Mouse (Mus musculus) heart, embryonic 13.5 days (tissue): ENCODE data around the gene Strap. TPM values are rescaled to one million over a fixed set of nuclear protein-coding genes. Genes with fewer than 3 reads are reported as not detected.

Source experiments
- ATAC-seq: fragments of 200-750 bp; cut with Nextera tagmentation; 2 replicates; pipeline ENCODE4 v1.8.0; 2017; ENCODE audit warnings: moderate TSS enrichment; ENCODE audit not compliant: insufficient number of reproducible peaks, low FRiP score, low TSS enrichment; ENCODE audit errors: extremely low read depth
- H3K27ac ChIP-seq: fragments of 300-500 bp; sonication (generic); replicated peaks from 2 replicates; pipeline ENCODE4 v1.5.1; 2015; ENCODE audit warnings: moderate library complexity, mild to moderate bottlenecking, inconsistent platforms
- H3K27me3 ChIP-seq: fragments of 300-500 bp; sonication (generic); replicated peaks from 2 replicates; pipeline ENCODE4 v1.6.1; 2015; ENCODE audit warnings: mild to moderate bottlenecking, inconsistent platforms
- H3K36me3 ChIP-seq: fragments of 300-500 bp; sonication (generic); 2 replicates; pipeline ENCODE4 v1.6.1; 2015; ENCODE audit warnings: mild to moderate bottlenecking, inconsistent platforms
- H3K4me1 ChIP-seq: fragments of 300-500 bp; sonication (generic); 2 replicates; pipeline ENCODE4 v1.6.1; 2015; ENCODE audit warnings: inconsistent platforms
- H3K4me2 ChIP-seq: fragments of 300-500 bp; sonication (generic); 2 replicates; pipeline ENCODE4 v1.6.1; 2015; ENCODE audit warnings: inconsistent platforms, mild to moderate bottlenecking, moderate library complexity
- H3K4me3 ChIP-seq: fragments of 300-500 bp; sonication (generic); 2 replicates; pipeline ENCODE4 v1.5.1; 2015; ENCODE audit warnings: moderate library complexity, mild to moderate bottlenecking, inconsistent platforms
- H3K9ac ChIP-seq: fragments of 300-500 bp; sonication (generic); 2 replicates; pipeline ENCODE4 v1.6.1; 2015; ENCODE audit warnings: inconsistent platforms, mild to moderate bottlenecking, moderate library complexity
- H3K9me3 ChIP-seq: fragments of 300-500 bp; sonication (generic); 2 replicates; pipeline ENCODE4 v1.6.1; 2016; ENCODE audit warnings: inconsistent platforms
- WGBS: fragments of 180-500 bp; shearing (Covaris S2); methylation state at CpG from one replicate; pipeline ENCODE4 v1.1.7; 2015; ENCODE audit warnings: mixed read lengths; 5-methylcytosine and 5-hydroxymethylcytosine counted together
- polyA plus RNA-seq: library from polyadenylated mRNA; unstranded; fragments of >200 nt; fragmentation: Nextera tagmentation; extraction: Ambion mirVana; gene quantifications from 2 replicates; pipeline ENCODE4 v1.2.1, GENCODE M21; 2015

The Strap gene
- polyA plus RNA-seq, 1 experiment from 2014 or later, result 114 TPM

- ATAC-seq, result no peak
Observed at GRCm38 (mm10) chr6:137757891-137758290, 23.0 kb downstream of the Strap start.

GRCm38 (mm10) chr6:137759681-137760080 is 24.8 kb downstream of the Strap start:
- no peaks in the 10 kb centered on the region for H3K27me3 ChIP-seq
- no peak overlapping the region for H3K4me3 ChIP-seq
- peaks cover 31% of the 10 kb centered on the region for H3K4me1 ChIP-seq
- ATAC-seq, result no peak; the same call in 1 of the 2 replicates
- H3K36me3 ChIP-seq, result no peaks in the 10 kb centered on the region
- no peaks in the 10 kb centered on the region for H3K9me3 ChIP-seq
- no peak overlapping the region for H3K9ac ChIP-seq
- peak overlapping the region; percentile 40; the same call in 1 of the 2 replicates for H3K27ac ChIP-seq
- WGBS, result 34% methylated on average over 8 of the region's 8 CpGs
- H3K4me2 ChIP-seq, result peak overlapping the region; percentile 20; the same call in 1 of the 2 replicates

More at GRCm38 (mm10) chr6:137757891-137758290, 23.0 kb downstream of the Strap start:
- H3K36me3 ChIP-seq, result 0 out of 2 replicates have a peak, but pooled peaks cover 2% of the 10 kb centered on the region
- WGBS, result 91% methylated on average over 1 of the region's 1 CpGs
- no peaks in the 10 kb centered on the region for H3K9me3 ChIP-seq
- H3K27ac ChIP-seq, result no peak overlapping the region
- no peak overlapping the region for H3K4me3 ChIP-seq
- no peaks in the 10 kb centered on the region for H3K27me3 ChIP-seq
- H3K9ac ChIP-seq, result no peak overlapping the region
- H3K4me2 ChIP-seq, result no peak overlapping the region
- H3K4me1 ChIP-seq, result peaks cover 29% of the 10 kb centered on the region

- Histone ChIP-seq H3K9ac (no peak overlapping the region), H3K36me3 (no peaks in the 10 kb centered on the region), H3K4me3 (no peak overlapping the region), H3K27me3 (no peaks in the 10 kb centered on the region), H3K9me3 (no peaks in the 10 kb centered on the region), H3K4me2 (no peak overlapping the region), H3K27ac (no peak overlapping the region), H3K4me1 (peaks cover 28% of the 10 kb centered on the region)
- WGBS, result 75% methylated on average over 15 of the region's 15 CpGs
- ATAC-seq, result no peak
Observed at GRCm38 (mm10) chr6:137760966-137761365, 26.1 kb downstream of the Strap start.

GRCm38 (mm10) chr6:137764572-137765210 is 29.8 kb downstream of the Strap start:
- H3K4me2 ChIP-seq, result no peak overlapping the region
- H3K4me3 ChIP-seq, result no peak overlapping the region
- H3K9ac ChIP-seq, result no peak overlapping the region
- peaks cover 16% of the 10 kb centered on the region for H3K4me1 ChIP-seq
- no peak overlapping the region for H3K27ac ChIP-seq
- H3K9me3 ChIP-seq, result no peaks in the 10 kb centered on the region
- H3K27me3 ChIP-seq, result no peaks in the 10 kb centered on the region
- WGBS, result 56% methylated on average over 3 of the region's 3 CpGs
- no peaks in the 10 kb centered on the region for H3K36me3 ChIP-seq
- no peak for ATAC-seq

GRCm38 (mm10) chr6:137766177-137766576 is 31.3 kb downstream of the Strap start:
- H3K9ac ChIP-seq, result no peak overlapping the region
- H3K9me3 ChIP-seq, result no peaks in the 10 kb centered on the region
- H3K4me3 ChIP-seq, result no peak overlapping the region
- H3K27me3 ChIP-seq, result no peaks in the 10 kb centered on the region
- no peak for ATAC-seq
- H3K36me3 ChIP-seq, result no peaks in the 10 kb centered on the region
- no peak overlapping the region for H3K4me2 ChIP-seq
- H3K27ac ChIP-seq, result no peak overlapping the region
- H3K4me1 ChIP-seq, result peaks cover 13% of the 10 kb centered on the region

GRCm38 (mm10) chr6:137771621-137772250 is 36.9 kb downstream of the Strap start:
- Histone ChIP-seq H3K4me2 (no peak overlapping the region), H3K9me3 (no peaks in the 10 kb centered on the region), H3K27ac (no peak overlapping the region), H3K9ac (no peak overlapping the region), H3K27me3 (no peaks in the 10 kb centered on the region), H3K4me1 (no peaks in the 10 kb centered on the region), H3K4me3 (no peak overlapping the region), H3K36me3 (no peaks in the 10 kb centered on the region)
- WGBS, result 69% methylated on average over 3 of the region's 3 CpGs
- ATAC-seq, result no peak

GRCm38 (mm10) chr6:137772918-137773636 is 38.2 kb downstream of the Strap start:
- no peak for ATAC-seq
- Histone ChIP-seq H3K4me2 (no peak overlapping the region), H3K9ac (no peak overlapping the region), H3K27ac (no peak overlapping the region), H3K27me3 (no peaks in the 10 kb centered on the region), H3K9me3 (no peaks in the 10 kb centered on the region), H3K36me3 (no peaks in the 10 kb centered on the region), H3K4me1 (peaks cover 12% of the 10 kb centered on the region), H3K4me3 (no peak overlapping the region)
- 84% methylated on average over 8 of the region's 8 CpGs for WGBS

- Histone ChIP-seq H3K9ac (no peak overlapping the region), H3K9me3 (no peaks in the 10 kb centered on the region), H3K36me3 (no peaks in the 10 kb centered on the region), H3K27me3 (no peaks in the 10 kb centered on the region), H3K4me2 (no peak overlapping the region), H3K4me1 (peaks cover 18% of the 10 kb centered on the region), H3K27ac (no peak overlapping the region), H3K4me3 (no peak overlapping the region)
- ATAC-seq, result no peak
- WGBS, result 84% methylated on average over 6 of the region's 6 CpGs
Observed at GRCm38 (mm10) chr6:137773637-137774028, 38.8 kb downstream of the Strap start.

GRCm38 (mm10) chr6:137774166-137774565 is 39.3 kb downstream of the Strap start:
- ATAC-seq, result no peak
- WGBS, result 89% methylated on average over 13 of the region's 13 CpGs

GRCm38 (mm10) chr6:137775159-137775558 is 40.3 kb downstream of the Strap start:
- H3K4me2 ChIP-seq, result no peak overlapping the region
- H3K9ac ChIP-seq, result no peak overlapping the region
- 84% methylated on average over 8 of the region's 8 CpGs for WGBS
- H3K9me3 ChIP-seq, result no peaks in the 10 kb centered on the region
- H3K36me3 ChIP-seq, result peaks cover 6% of the 10 kb centered on the region; the same call in 1 of the 2 replicates
- H3K27ac ChIP-seq, result no peak overlapping the region
- H3K4me3 ChIP-seq, result no peak overlapping the region
- no peak for ATAC-seq
- no peaks in the 10 kb centered on the region for H3K27me3 ChIP-seq
- peaks cover 24% of the 10 kb centered on the region for H3K4me1 ChIP-seq

More at GRCm38 (mm10) chr6:137774166-137774565, 39.3 kb downstream of the Strap start:
- Histone ChIP-seq H3K4me2 (no peak overlapping the region), H3K36me3 (no peaks in the 10 kb centered on the region), H3K27me3 (no peaks in the 10 kb centered on the region), H3K27ac (no peak overlapping the region), H3K9me3 (no peaks in the 10 kb centered on the region), H3K9ac (no peak overlapping the region), H3K4me3 (no peak overlapping the region), H3K4me1 (peaks cover 23% of the 10 kb centered on the region)

- Histone ChIP-seq H3K4me2 (no peak overlapping the region), H3K27me3 (no peaks in the 10 kb centered on the region), H3K4me3 (no peak overlapping the region), H3K9me3 (no peaks in the 10 kb centered on the region), H3K9ac (no peak overlapping the region), H3K36me3 (peaks cover 12% of the 10 kb centered on the region; the same call in 1 of the 2 replicates), H3K27ac (no peak overlapping the region), H3K4me1 (peaks cover 24% of the 10 kb centered on the region)
- 60% methylated on average over 8 of the region's 8 CpGs for WGBS
- ATAC-seq, result no peak
Observed at GRCm38 (mm10) chr6:137776981-137777380, 42.1 kb downstream of the Strap start.
